Mouse (Mus musculus) heart, postnatal 0 days (tissue): ENCODE results near the gene Sbno1.

Experiments used
- CTCF ChIP-seq: IDR thresholded peaks from 2 replicates; pipeline ENCODE4 v1.5.1; 2016; ENCODE audit warnings: antibody characterized with exemption, control low read depth, low read depth
- EP300 ChIP-seq: IDR thresholded peaks from 2 replicates; pipeline ENCODE4 v1.6.1; 2016; ENCODE audit warnings: antibody characterized with exemption, low read depth

DNA sequence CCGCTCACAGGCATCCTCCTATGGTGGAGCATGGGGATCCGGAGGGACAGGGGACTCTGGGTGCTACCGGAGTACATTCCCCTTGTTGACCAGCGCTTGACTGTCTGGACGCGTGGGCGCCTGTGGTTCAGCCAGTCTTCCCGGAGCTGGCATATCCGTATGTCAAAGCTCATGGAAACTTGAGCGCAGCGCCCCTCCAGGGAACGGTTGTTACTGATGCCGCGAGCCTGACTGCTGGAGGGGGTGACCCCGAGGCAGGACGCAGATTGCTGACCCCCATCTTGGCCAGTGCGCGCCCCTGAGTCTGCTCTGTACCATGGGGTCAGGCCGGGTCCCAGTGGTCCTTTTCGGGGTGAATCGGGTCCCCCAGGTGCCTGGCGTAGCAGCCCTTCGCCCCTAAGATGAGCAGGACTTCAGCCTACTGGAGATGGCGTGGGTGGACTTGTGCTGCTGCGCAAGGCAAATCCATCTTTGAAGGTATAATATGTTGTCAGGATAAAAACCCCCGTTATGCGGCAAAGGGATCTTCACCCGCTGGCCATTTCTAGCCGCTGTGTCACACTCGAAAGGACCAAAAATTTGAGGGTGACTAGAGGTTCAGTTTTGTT lies 14.4 kb upstream of the Sbno1 start:
- TF ChIP-seq CTCF (peak; percentile 44), EP300 (no peak)
